Mouse (Mus musculus) C2C12 (cell line): ENCODE results near the gene Paqr4. TPM values are rescaled to one million over a fixed set of nuclear protein-coding genes. Genes with fewer than 3 reads are reported as not detected.

Experiments used
- H3K27me3 ChIP-seq: one replicate; pipeline ENCODE4 v1.6.1; 2011; ENCODE audit not compliant: control insufficient read depth, insufficient read depth, insufficient read length
- H3K36me3 ChIP-seq: one replicate; pipeline ENCODE4 v1.6.1; 2011; ENCODE audit not compliant: control insufficient read depth, insufficient read depth
- H3K4me3 ChIP-seq: one replicate; pipeline ENCODE4 v1.5.1; 2011; ENCODE audit warnings: mild to moderate bottlenecking, control low read depth; ENCODE audit not compliant: poor library complexity, insufficient read depth, severe bottlenecking
- H3K79me2 ChIP-seq: one replicate; pipeline ENCODE4 v1.6.1; 2011; ENCODE audit not compliant: control insufficient read depth, insufficient read depth
- H3K79me3 ChIP-seq: one replicate; pipeline ENCODE4 v1.6.1; 2011; ENCODE audit warnings: low read depth, control low read depth
- H3ac ChIP-seq: one replicate; pipeline ENCODE3; 2011; ENCODE audit warnings: low read depth; ENCODE audit not compliant: control insufficient read depth, insufficient read length
- CEBPB ChIP-seq: IDR thresholded peaks from one replicate; pipeline ENCODE4 v1.6.1; 2011; ENCODE audit warnings: low read depth, mild to moderate bottlenecking, control low read depth, moderate library complexity
- CTCF ChIP-seq: IDR thresholded peaks from one replicate; pipeline ENCODE4 v1.5.1; 2011; ENCODE audit not compliant: control insufficient read depth, insufficient read depth, insufficient read length
- FOSL1 ChIP-seq: IDR thresholded peaks from one replicate; pipeline ENCODE4 v1.8.0; 2011; ENCODE audit warnings: mild to moderate bottlenecking, low read length; ENCODE audit not compliant: poor library complexity, insufficient read depth, severe bottlenecking
- MAX ChIP-seq: IDR thresholded peaks from one replicate; pipeline ENCODE4 v1.6.1; 2011; ENCODE audit warnings: mild to moderate bottlenecking, control low read depth
- MYOD1 ChIP-seq: IDR thresholded peaks from one replicate; pipeline ENCODE4 v1.6.1; 2011; ENCODE audit warnings: low read depth; ENCODE audit not compliant: control insufficient read depth, insufficient read length
- MYOG ChIP-seq: IDR thresholded peaks from one replicate; pipeline ENCODE4 v1.6.1; 2011; ENCODE audit not compliant: control insufficient read depth, insufficient read length; ENCODE audit errors: extremely low read depth
- USF1 ChIP-seq: IDR thresholded peaks from one replicate; pipeline ENCODE4 v1.6.1; 2011; ENCODE audit warnings: low read depth, mild to moderate bottlenecking, control low read depth, moderate library complexity
- polyA plus RNA-seq: library from polyadenylated mRNA; unstranded; fragments of >200 nt; fragmentation: generic; extraction: Trizol; gene quantifications from one replicate; pipeline ENCODE4 v1.2.1, GENCODE M21; 2012; ENCODE audit warnings: missing spikeins

Paqr4 gene
- polyA plus RNA-seq, 1 experiment, result 12.5 TPM

- Histone ChIP-seq H3K79me3 (no peaks in the 10 kb centered on the region), H3K36me3 (no peaks in the 10 kb centered on the region), H3K79me2 (no peaks in the 10 kb centered on the region), H3K4me3 (no peak overlapping the region), H3K27me3 (peaks cover 22% of the 10 kb centered on the region), H3ac (no peak overlapping the region)
- TF ChIP-seq MYOG (no peak), MYOD1 (no peak), USF1 (no peak), MAX (no peak), FOSL1 (no peak), CEBPB (no peak), CTCF (no peak)
Measured at GRCm38 (mm10) chr17:23738836-23739201, 1.8 kb downstream of the Paqr4 start.

GRCm38 (mm10) chr17:23737493-23738445 is 2.9 kb downstream of the Paqr4 start:
- Histone ChIP-seq H3K36me3 (no peaks in the 10 kb centered on the region), H3K79me2 (no peaks in the 10 kb centered on the region), H3K4me3 (no peak overlapping the region), H3ac (no peak overlapping the region), H3K27me3 (peaks cover 12% of the 10 kb centered on the region), H3K79me3 (no peaks in the 10 kb centered on the region)
- TF ChIP-seq USF1 (no peak), CTCF (peak; percentile 39), CEBPB (no peak), MAX (no peak), MYOG (no peak)

- TF ChIP-seq CTCF (no peak), USF1 (no peak), CEBPB (no peak), MYOG (no peak), MYOD1 (no peak), MAX (no peak), FOSL1 (no peak)
- Histone ChIP-seq H3K27me3 (no peaks in the 10 kb centered on the region), H3K79me3 (no peaks in the 10 kb centered on the region), H3K79me2 (no peaks in the 10 kb centered on the region), H3K36me3 (no peaks in the 10 kb centered on the region), H3K4me3 (no peak overlapping the region), H3ac (no peak overlapping the region)
Measured at GRCm38 (mm10) chr17:23734341-23734740, 6.3 kb downstream of the Paqr4 start.

GRCm38 (mm10) chr17:23730441-23730840 is 10.2 kb downstream of the Paqr4 start:
- Histone ChIP-seq H3K79me2 (peaks cover 13% of the 10 kb centered on the region), H3ac (no peak overlapping the region), H3K36me3 (no peaks in the 10 kb centered on the region), H3K27me3 (no peaks in the 10 kb centered on the region), H3K79me3 (peaks cover 7% of the 10 kb centered on the region), H3K4me3 (no peak overlapping the region)
- TF ChIP-seq MYOD1, result no peak
- no peak for TF ChIP-seq CEBPB
- TF ChIP-seq MAX, result no peak
- no peak for TF ChIP-seq CTCF
- no peak for TF ChIP-seq FOSL1
- TF ChIP-seq USF1, result no peak
- TF ChIP-seq MYOG, result no peak

- TF ChIP-seq CEBPB, result peak; percentile 51
- no peak for TF ChIP-seq CTCF
- peak overlapping the region; percentile 90 for H3ac ChIP-seq
- peaks cover 7% of the 10 kb centered on the region for H3K79me3 ChIP-seq
- peaks cover 13% of the 10 kb centered on the region for H3K79me2 ChIP-seq
- H3K36me3 ChIP-seq, result no peaks in the 10 kb centered on the region
- peak overlapping the region; percentile 64 for H3K4me3 ChIP-seq
- H3K27me3 ChIP-seq, result no peaks in the 10 kb centered on the region
Measured at GRCm38 (mm10) chr17:23726758-23727142, 13.9 kb downstream of the Paqr4 start.
